Mouse (Mus musculus): ENCODE data around the gene Cyp26a1. TPM values are rescaled to one million over a fixed set of nuclear protein-coding genes. Genes with fewer than 3 reads are reported as not detected.

Gene Cyp26a1
- polyA plus RNA-seq (2012; rRNA removed), result 1.8 and 1.9 TPM in 2 replicates

GRCm38 (mm10) chr19:37697651-37698272, at the start of gene Cyp26a1:
TSS of gene Cyp26a1 (plus strand) at chr19:37697798.
- Histone ChIP-seq H3K27me3 (ENCODE audit: control insufficient read depth, insufficient read depth, low read length) (no peaks in the 10 kb centered on the region), H3K36me3 (ENCODE audit: control insufficient read depth, insufficient read depth, low read length) (no peaks in the 10 kb centered on the region), H3K4me3 (ENCODE audit: control insufficient read depth, low read depth, low read length) (peak within 1 kb of the TSS; percentile 37), H3K27ac (ENCODE audit: control insufficient read depth, insufficient read depth, low read depth, low read length) (no peak within 1 kb of the TSS), H3K4me1 (ENCODE audit: control insufficient read depth, insufficient read depth, low read length) (peaks cover 24% of the 10 kb centered on the region)
- no peak for TF ChIP-seq POLR2A (IDR thresholded peaks at IDR 0.05; ENCODE audit: control insufficient read depth, low read depth, low read length)
- no peak for TF ChIP-seq CTCF (IDR thresholded peaks at IDR 0.05; ENCODE audit: control insufficient read depth, insufficient read depth, insufficient replicate concordance, low read depth, low read length)

GRCm38 (mm10) chr19:37647994-37648393, 49.6 kb upstream of the Cyp26a1 start:
- H3K36me3 ChIP-seq (ENCODE audit: control insufficient read depth, insufficient read depth, low read length), result no peaks in the 10 kb centered on the region
- H3K27ac ChIP-seq (ENCODE audit: control insufficient read depth, insufficient read depth, low read depth, low read length), result no peak overlapping the region
- TF ChIP-seq CTCF (IDR thresholded peaks at IDR 0.05; ENCODE audit: control insufficient read depth, insufficient read depth, insufficient replicate concordance, low read depth, low read length), result no peak
- no peak for TF ChIP-seq POLR2A (IDR thresholded peaks at IDR 0.05; ENCODE audit: control insufficient read depth, low read depth, low read length)
- no peak overlapping the region for H3K4me3 ChIP-seq (ENCODE audit: control insufficient read depth, low read depth, low read length)
- no peaks in the 10 kb centered on the region for H3K27me3 ChIP-seq (ENCODE audit: control insufficient read depth, insufficient read depth, low read length)
- H3K4me1 ChIP-seq (ENCODE audit: control insufficient read depth, insufficient read depth, low read length), result no peaks in the 10 kb centered on the region

GRCm38 (mm10) chr19:37650526-37650925, 47.1 kb upstream of the Cyp26a1 start:
- H3K36me3 ChIP-seq (ENCODE audit: control insufficient read depth, insufficient read depth, low read length), result no peaks in the 10 kb centered on the region
- H3K4me1 ChIP-seq (ENCODE audit: control insufficient read depth, insufficient read depth, low read length), result no peaks in the 10 kb centered on the region
- H3K4me3 ChIP-seq (ENCODE audit: control insufficient read depth, low read depth, low read length), result no peak overlapping the region
- no peak overlapping the region for H3K27ac ChIP-seq (ENCODE audit: control insufficient read depth, insufficient read depth, low read depth, low read length)
- no peaks in the 10 kb centered on the region for H3K27me3 ChIP-seq (ENCODE audit: control insufficient read depth, insufficient read depth, low read length)
- TF ChIP-seq POLR2A (IDR thresholded peaks at IDR 0.05; ENCODE audit: control insufficient read depth, low read depth, low read length), result no peak
- no peak for TF ChIP-seq CTCF (IDR thresholded peaks at IDR 0.05; ENCODE audit: control insufficient read depth, insufficient read depth, insufficient replicate concordance, low read depth, low read length)

GRCm38 (mm10) chr19:37654012-37654411, 43.6 kb upstream of the Cyp26a1 start:
- Histone ChIP-seq H3K27me3 (ENCODE audit: control insufficient read depth, insufficient read depth, low read length) (no peaks in the 10 kb centered on the region), H3K4me3 (ENCODE audit: control insufficient read depth, low read depth, low read length) (no peak overlapping the region)
- TF ChIP-seq POLR2A (IDR thresholded peaks at IDR 0.05; ENCODE audit: control insufficient read depth, low read depth, low read length), result no peak

GRCm38 (mm10) chr19:37656441-37656840, 41.2 kb upstream of the Cyp26a1 start:
- Histone ChIP-seq H3K27ac (ENCODE audit: control insufficient read depth, insufficient read depth, low read depth, low read length) (no peak overlapping the region), H3K27me3 (ENCODE audit: control insufficient read depth, insufficient read depth, low read length) (no peaks in the 10 kb centered on the region), H3K36me3 (ENCODE audit: control insufficient read depth, insufficient read depth, low read length) (no peaks in the 10 kb centered on the region), H3K4me3 (ENCODE audit: control insufficient read depth, low read depth, low read length) (no peak overlapping the region), H3K4me1 (ENCODE audit: control insufficient read depth, insufficient read depth, low read length) (no peaks in the 10 kb centered on the region)
- TF ChIP-seq POLR2A (IDR thresholded peaks at IDR 0.05; ENCODE audit: control insufficient read depth, low read depth, low read length) (no peak), CTCF (IDR thresholded peaks at IDR 0.05; ENCODE audit: control insufficient read depth, insufficient read depth, insufficient replicate concordance, low read depth, low read length) (no peak)

More at GRCm38 (mm10) chr19:37654012-37654411, 43.6 kb upstream of the Cyp26a1 start:
- H3K27ac ChIP-seq (ENCODE audit: control insufficient read depth, insufficient read depth, low read depth, low read length), result no peak overlapping the region
- no peaks in the 10 kb centered on the region for H3K4me1 ChIP-seq (ENCODE audit: control insufficient read depth, insufficient read depth, low read length)
- H3K36me3 ChIP-seq (ENCODE audit: control insufficient read depth, insufficient read depth, low read length), result no peaks in the 10 kb centered on the region

- no peak for TF ChIP-seq CTCF (IDR thresholded peaks at IDR 0.05; ENCODE audit: control insufficient read depth, insufficient read depth, insufficient replicate concordance, low read depth, low read length)
- TF ChIP-seq POLR2A (IDR thresholded peaks at IDR 0.05; ENCODE audit: control insufficient read depth, low read depth, low read length), result no peak
- no peak overlapping the region for H3K27ac ChIP-seq (ENCODE audit: control insufficient read depth, insufficient read depth, low read depth, low read length)
- no peak overlapping the region for H3K4me3 ChIP-seq (ENCODE audit: control insufficient read depth, low read depth, low read length)
- H3K27me3 ChIP-seq (ENCODE audit: control insufficient read depth, insufficient read depth, low read length), result no peaks in the 10 kb centered on the region
- H3K36me3 ChIP-seq (ENCODE audit: control insufficient read depth, insufficient read depth, low read length), result no peaks in the 10 kb centered on the region
- no peaks in the 10 kb centered on the region for H3K4me1 ChIP-seq (ENCODE audit: control insufficient read depth, insufficient read depth, low read length)
These were observed 32.3 kb upstream of the Cyp26a1 start for GRCm38 (mm10) chr19:37665256-37665655.

GRCm38 (mm10) chr19:37667855-37668594, 29.6 kb upstream of the Cyp26a1 start:
- Histone ChIP-seq H3K27ac (ENCODE audit: control insufficient read depth, insufficient read depth, low read depth, low read length) (no peak overlapping the region), H3K4me1 (ENCODE audit: control insufficient read depth, insufficient read depth, low read length) (no peaks in the 10 kb centered on the region), H3K27me3 (ENCODE audit: control insufficient read depth, insufficient read depth, low read length) (no peaks in the 10 kb centered on the region), H3K36me3 (ENCODE audit: control insufficient read depth, insufficient read depth, low read length) (no peaks in the 10 kb centered on the region), H3K4me3 (ENCODE audit: control insufficient read depth, low read depth, low read length) (no peak overlapping the region)
- TF ChIP-seq POLR2A (IDR thresholded peaks at IDR 0.05; ENCODE audit: control insufficient read depth, low read depth, low read length), result no peak
- no peak for TF ChIP-seq CTCF (IDR thresholded peaks at IDR 0.05; ENCODE audit: control insufficient read depth, insufficient read depth, insufficient replicate concordance, low read depth, low read length)
